Mouse (Mus musculus): ENCODE measurements around the gene Gm21976.

- TF ChIP-seq GATA1 (IDR thresholded peaks at IDR 0.05; ENCODE audit: borderline replicate concordance, low read length) (no peak), FLI1 (IDR thresholded peaks at IDR 0.05; ENCODE audit: low read length) (no peak)
These were observed 38.2 kb downstream of the Gm21976 start for GRCm38 (mm10) chr13:98317911-98318310.
